Mouse (Mus musculus): ENCODE results near the gene Parp1. TPM values are rescaled to one million over a fixed set of nuclear protein-coding genes. Genes with fewer than 3 reads are reported as not detected.
A peak's percentile ranks its signal among the peaks of the same experiment; 100 is the strongest.
"Not testable (repeated sequence)": the region's sequence is repeated elsewhere in the genome, so short reads cannot be mapped to it uniquely, and the experiment has no call there.

Gene Parp1
- polyA plus RNA-seq, 1 experiment = 63.8 TPM

DNA sequence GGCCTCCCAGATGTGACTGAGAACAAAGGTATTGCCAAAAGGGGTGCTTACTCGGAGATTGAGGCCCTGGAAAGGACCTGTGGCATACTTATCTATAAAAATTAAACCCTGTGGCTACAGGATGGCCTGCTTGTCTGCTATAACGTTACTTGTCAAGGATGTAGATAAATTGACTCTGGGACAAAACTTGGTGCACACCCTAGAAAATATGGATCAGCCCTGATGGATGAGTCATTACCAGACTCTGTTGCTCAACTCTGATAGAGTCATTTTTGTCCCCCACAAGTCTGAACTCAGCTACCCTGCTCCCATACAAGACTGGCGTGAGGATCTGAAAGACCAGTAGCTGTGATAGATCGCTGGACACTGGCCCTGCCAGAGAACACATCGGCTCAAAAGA lies 11.8 kb upstream of the Parp1 start:
- DNase-seq (ENCODE audit: extremely low spot score in 1 of 2, low spot score in 1 of 2) = no peak

DNA sequence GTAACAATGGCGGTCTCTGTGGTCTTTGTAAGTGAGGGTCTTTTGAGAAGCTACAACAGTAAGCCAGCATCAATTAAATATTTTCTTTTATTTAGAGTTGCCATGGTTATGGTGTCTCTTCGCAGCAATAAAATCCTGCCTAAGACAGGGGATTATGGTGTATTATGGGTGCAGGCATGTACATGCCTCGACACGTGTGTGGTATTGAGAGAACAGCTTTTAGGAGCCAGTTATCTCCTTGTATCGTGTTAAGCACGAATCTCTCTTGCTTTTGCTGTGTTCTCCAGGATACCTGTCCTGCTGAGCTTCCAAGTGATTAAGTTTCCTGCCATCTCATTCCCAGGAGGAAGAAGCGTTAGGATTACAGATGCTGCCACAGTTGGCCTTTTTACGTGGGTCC lies 9.3 kb upstream of the Parp1 start:
- DNase-seq (ENCODE audit: extremely low spot score in 1 of 2, low spot score in 1 of 2) = no peak

DNA sequence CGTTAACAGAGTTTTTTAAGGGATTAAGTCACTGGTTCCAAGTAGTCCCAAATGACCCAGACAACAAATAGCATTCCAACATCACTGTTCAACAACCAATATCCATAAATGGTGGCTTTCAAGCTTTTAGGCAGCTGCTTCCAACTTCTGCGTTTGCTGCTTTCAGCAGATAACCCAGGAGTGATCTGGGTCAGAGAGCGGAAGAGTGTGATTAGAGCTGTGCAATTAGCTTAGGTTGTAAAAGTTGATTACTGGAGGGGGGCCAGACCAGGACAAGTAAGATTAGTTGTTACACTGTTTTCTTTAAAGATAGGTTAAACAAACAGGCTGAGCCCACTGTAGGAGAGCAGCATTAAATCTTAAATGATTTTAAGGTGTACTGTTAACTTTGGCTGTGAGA lies 7.5 kb upstream of the Parp1 start:
- no peak for DNase-seq (ENCODE audit: extremely low spot score in 1 of 2, low spot score in 1 of 2)

DNA sequence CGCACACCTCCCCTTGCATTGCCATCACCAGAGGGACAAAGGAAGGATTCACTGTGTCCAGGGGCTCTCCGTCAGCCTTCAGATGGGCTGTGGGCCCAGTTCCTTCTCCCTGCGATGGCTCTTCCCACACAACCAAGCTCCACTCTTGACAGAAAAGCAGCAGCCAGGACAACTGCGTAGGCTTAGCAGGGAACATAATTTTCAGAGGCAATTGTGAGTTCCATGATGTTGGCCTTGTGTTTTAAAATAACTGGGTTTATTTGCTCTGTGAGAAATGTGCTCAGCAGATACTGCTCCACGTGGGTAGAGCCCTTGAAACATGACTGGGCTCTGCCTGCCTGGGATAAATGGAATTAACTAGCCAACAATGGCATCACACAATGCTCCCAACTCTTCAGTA lies 3.8 kb upstream of the Parp1 start:
- peak; percentile 75 to 79 for DNase-seq (ENCODE audit: extremely low spot score in 1 of 2, low spot score in 1 of 2)

DNA sequence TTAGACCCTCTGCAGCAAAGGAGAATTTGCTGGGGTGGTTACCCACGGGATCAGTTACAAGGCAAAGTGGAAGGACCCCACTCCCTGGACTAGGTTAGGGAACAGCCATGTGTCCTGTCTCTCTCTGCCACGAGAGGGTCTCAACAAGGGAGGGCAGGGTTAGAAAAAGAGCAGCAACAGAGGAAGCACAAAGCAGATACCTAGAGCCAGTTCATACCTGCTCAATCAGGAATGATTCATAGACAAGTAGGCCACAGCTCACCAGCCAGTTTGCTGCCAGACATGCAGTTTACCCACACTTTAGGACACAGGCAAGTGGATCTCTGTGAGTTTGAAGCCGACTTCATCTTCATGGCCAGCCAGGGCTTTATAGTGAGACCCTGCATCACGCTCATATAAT lies 963 bp upstream of the Parp1 start:
- DNase-seq (ENCODE audit: extremely low spot score in 1 of 2, low spot score in 1 of 2) = no peak

DNA sequence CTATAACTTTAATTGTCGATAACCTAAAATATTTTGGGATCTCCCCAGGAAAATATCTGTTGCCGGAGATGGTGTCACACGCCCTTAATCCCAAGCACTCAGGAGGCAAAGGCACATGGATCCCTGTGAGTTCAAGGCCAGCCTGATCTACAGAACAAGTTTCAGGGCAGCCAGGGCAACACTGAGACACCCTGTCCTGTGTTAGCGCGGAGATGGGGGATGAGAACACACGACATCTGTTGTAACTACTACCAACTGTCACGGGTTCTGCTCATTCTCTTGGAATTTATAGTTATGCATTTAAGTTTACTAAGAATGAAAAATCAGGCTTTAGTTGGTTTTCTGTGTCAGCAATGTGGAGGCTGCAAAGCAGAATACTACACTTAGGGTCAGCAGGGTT lies 476 bp upstream of the Parp1 start:
- DNase-seq (ENCODE audit: extremely low spot score in 1 of 2, low spot score in 1 of 2) = no peak

DNA sequence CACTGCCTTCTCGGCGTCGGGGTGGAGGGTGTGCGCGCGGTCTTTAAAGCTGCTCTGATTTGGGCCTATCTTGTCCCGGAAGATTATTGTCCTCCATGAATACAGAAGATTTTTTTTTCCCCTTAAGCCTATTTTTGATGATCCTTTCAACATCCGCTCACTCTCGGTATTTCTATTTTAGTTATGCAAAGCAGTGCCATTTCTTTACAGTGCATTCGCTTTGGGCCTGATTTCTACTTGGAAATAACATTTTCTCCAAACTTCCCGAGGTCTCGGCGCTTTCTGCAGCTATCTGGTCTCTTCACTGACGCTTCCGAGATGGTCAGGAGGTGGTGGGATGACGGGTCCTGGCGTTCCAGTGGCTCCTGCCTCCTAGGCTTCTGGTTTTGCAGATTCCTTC lies 729 bp downstream of the Parp1 start:
- DNase-seq (ENCODE audit: extremely low spot score in 1 of 2, low spot score in 1 of 2) = peak in 1 of 2 experiments; percentile 20

DNA sequence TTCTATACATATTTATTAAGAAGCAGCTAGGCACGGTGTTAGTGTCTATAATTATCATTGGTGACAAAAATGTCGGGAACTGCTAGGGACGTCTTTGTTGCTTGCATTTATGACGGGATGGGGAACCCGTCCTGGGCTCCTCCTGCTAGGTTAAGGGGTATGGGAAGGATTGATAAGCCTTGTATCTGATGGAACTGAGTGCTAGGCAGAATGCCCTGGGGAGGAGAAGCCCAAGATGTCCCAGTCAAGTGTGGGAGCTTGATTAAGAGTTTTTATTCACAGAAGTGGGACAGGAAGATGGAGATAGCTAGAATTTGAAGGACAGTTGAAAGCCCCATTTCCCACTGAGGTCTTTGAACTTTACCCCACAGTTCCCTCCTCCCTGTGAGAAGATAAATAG lies 1.5 kb downstream of the Parp1 start:
- no peak for DNase-seq (ENCODE audit: extremely low spot score in 1 of 2, low spot score in 1 of 2)

DNA sequence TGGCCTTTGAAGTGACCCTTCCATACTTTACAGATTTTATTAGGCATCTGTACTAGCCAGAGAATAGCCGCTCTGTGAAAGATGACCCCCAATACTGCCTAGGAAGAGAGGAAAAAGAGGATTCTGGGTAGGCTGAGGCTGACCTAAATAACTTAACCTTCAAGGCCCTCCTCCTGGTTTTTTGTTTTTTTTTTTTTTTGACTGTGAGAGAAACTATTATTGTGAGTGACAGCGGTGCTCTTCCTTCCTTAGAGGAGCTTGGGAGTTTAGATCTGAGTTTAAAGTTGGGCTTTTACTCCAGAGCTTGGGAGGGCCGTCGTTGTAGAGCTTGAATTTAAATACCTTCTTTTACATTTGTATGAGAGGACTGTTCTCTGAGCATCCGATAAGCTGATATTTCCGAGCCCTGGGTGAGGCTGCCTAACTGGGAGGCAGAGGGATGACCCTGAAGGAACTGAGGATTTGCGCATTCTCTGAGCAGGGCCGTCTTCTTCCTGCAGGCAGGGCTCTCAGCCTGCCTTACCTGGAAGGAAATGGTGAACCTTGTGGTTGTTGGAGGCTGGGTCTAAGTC lies 2.4 kb downstream of the Parp1 start:
- no peak for DNase-seq (ENCODE audit: extremely low spot score in 1 of 2, low spot score in 1 of 2)

DNA sequence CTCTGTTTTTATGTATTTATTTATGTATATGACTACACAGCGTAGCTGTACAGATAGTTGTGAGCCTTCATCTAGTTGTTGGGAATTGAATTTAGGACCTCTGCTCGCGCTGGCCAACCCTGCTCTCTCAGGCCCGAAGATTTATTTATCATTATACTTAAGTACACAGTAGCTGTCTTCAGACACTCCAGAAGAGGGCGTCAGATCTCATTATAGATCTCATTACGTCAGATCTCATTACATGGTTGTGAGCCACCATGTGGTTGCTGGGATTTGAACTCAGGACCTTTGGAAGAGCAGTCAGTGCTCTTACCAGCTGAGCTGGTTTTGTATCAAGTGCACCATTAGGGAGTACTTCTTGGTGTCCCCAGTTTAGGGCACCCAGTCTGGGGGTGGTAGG lies 3.0 kb downstream of the Parp1 start:
- DNase-seq (ENCODE audit: extremely low spot score in 1 of 2, low spot score in 1 of 2) = not testable (repeated sequence)

DNA sequence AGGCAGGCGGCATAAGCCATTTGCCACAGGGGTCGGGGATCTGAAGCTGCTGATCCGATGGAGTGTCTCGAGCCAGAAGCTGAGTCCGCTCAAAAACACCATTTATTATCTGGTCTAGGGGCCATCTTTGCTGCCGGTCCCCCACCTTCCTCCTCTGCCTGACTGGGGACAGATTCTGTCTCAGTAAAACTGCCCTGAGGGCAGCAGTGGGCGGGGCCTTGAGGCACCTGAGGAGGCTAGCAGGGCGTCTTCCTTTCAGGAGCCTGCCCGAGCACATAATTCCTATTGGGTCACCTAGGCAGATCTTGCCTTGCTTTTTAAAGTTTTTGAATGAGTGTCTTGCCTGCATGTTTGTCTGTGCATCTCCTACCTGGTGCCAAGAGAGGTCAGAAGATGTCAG lies 3.4 kb downstream of the Parp1 start:
- DNase-seq (ENCODE audit: extremely low spot score in 1 of 2, low spot score in 1 of 2) = no peak

DNA sequence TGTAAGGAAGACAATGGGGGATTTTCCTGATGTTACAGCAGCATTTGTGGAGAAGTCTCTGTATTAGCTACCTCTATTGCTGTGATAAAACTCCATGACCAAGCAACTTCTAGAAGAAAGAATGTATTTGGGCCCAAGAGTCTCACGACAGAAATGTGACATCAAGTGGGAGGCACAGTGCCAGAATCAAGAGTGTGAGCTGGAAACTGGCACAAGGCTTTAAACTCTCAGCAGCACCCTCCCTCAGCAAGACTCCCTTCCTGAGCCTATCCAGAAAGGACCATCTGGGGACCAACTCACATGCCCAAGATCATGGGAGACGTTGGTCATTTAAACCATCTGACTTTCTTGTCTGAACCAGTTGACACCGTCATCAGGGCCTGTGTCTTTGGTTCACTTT lies 7.8 kb downstream of the Parp1 start:
- DNase-seq (ENCODE audit: extremely low spot score in 1 of 2, low spot score in 1 of 2) = peak; percentile 45 to 71

DNA sequence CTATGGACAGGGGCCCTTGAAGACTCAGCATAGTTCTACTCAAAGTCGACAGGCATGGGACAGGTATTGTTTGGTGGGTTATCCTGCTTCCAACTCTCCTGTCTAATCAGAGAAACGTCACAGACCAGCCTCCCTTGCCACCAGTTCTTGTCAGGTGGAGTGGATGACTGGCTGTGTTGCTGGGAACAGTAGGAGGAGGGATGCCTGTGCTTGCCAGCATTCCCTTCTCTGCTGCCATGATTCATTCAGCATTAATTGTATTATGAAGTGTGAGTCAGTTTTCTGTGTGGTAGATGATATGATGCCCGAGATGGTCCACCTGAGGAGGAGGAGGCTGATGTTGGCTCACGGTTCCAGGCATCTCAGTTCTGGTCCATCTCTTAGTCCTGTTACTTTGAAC lies 9.1 kb downstream of the Parp1 start:
- DNase-seq (ENCODE audit: extremely low spot score in 1 of 2, low spot score in 1 of 2) = peak in 1 of 2 experiments; percentile 36

DNA sequence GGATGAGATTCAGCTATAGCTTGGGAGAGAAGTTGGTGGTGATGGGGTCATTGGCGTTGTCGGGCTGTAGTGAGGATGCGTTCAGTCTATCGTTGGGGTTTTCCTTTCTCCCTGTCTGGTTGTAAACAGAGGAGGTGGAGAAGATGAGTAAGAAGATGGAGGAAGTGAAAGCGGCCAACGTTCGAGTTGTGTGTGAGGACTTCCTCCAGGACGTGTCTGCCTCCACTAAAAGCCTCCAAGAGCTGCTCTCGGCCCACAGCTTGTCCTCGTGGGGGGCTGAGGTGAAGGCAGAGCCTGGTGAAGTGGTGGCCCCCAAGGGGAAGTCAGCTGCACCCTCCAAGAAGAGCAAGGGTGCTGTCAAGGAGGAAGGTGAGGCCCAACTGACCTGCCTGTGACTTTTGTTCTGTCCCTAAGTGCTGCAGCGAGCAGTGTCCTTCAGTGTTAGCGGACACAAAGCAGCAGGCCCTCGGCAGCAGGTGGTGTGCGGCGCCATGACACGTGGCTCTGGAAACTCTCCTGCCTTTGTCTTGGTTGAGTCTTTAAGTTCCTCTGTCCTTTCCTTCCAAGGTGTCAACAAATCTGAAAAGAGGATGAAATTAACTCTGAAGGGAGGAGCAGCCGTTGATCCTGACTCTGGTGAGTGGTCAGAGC lies 19.2 kb downstream of the Parp1 start:
- no peak for DNase-seq (ENCODE audit: extremely low spot score in 1 of 2, low spot score in 1 of 2)

DNA sequence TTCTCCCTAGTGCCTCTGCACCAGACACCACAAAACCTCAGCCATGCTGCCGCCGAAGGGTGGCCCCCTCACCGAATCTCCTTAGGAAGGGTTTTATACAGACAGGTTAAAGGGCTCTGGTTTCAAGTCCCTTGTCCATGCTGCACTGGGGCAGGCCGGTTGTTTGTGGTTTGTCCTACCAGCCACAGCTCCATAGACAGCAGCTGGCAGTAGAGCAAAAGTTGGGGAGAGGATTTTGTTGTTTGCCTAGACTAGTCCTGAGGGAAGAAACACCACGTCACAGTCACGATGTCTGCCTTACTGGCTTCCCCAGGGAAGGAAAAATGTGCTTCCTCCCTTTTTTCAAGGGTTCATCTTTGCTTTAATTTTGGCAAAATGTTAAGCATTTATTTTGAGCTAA lies 31.9 kb downstream of the Parp1 start:
- no peak for DNase-seq (ENCODE audit: extremely low spot score in 1 of 2, low spot score in 1 of 2)

DNA sequence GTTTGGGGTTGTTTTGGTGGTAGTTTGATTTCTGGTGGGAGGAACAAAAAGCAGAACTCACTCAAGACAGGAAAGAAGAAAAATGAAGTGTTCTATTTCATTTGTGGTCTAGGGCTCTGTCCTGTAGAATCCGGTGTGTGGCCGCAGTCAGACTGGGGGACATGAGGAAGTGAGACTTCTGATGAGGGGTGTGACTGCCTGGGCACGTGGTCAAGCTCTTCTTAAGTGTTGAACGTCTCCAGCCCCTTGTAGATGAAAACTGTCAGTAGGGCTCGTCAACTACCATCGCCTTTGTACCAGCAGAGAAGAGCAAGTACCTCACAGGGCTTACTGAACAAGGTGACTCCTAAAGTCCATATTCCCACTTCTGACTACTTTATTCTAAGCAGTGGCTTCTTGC lies 33.1 kb downstream of the Parp1 start:
- no peak for DNase-seq (ENCODE audit: extremely low spot score in 1 of 2, low spot score in 1 of 2)

DNA sequence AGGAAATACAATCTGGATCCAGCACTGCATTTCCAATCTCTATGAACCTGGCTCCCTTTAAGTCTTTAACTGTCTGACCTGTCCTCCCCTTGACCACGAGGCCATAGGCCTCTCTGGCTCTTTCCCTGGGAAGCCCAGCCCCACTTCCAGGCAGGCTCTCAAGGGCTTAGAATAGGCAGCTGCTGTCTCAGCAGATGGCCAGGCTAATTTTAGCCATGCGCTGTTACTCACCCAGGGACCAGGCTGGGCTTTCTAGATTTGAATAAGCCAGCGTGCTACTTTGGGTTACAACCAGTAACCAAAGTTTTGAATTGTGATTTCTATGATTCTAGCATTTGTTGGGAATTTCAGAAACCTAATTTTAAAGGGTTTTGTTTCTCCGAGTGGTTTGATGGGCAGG lies 35.9 kb downstream of the Parp1 start:
- DNase-seq (ENCODE audit: extremely low spot score in 1 of 2, low spot score in 1 of 2) = peak; percentile 83

DNA sequence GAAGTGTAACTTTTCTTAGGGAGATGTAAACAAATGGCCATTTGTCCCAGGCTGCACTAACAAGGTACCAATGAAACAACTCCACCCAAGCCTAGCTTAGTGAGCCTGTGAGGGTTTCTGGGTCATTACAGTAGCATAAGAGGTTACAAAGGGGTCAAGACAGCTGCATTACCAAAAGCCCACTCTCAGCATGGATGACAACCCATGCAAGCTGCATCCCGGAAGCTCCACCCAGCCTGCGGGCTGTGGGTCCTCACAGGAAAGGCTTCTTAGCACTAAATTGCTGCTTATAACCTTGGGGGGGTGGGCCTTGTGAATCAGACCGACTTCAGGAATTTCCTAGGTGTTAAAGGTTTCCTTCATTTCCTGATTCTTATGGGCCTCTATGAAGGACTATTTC lies 37.4 kb downstream of the Parp1 start:
- no peak for DNase-seq (ENCODE audit: extremely low spot score in 1 of 2, low spot score in 1 of 2)

DNA sequence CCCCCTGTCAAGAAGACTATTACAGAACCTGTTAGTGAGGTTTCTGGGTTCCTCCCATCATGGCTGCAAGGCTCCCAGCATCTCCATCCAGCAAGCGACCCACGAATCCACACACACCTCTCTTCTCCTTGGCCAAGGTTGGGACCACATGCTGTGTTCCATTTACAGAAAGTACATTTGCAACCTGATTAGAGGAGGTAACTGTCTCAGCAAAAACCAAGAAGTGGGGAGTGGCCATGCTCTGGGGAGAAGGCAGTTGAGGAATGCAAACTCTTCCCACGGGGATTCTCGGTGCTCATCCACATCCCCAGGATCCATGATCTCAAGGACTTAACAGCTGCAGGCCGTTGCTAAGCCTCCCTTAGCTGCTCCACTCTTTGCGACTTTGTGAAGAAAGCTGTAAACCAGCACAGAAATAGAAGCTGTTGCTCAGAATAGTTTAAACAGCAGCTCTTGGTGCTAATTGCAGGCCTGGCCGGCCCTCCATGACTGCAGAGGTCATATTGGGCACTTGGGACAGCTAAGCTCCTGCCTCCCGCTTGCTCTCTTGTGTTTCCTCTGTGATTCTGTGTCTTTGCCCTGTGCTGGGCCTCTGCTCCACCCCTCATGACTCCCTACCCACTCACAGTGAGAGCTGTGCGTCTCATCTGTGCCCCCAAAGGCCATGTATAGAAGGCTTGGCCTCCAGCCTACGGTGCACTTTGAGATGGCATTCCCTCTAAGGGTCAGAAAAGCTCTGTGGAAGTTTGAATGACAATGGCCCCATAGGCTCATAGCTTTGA lies 38.3 kb downstream of the Parp1 start:
- peak in 1 of 2 experiments; percentile 20 for DNase-seq (ENCODE audit: extremely low spot score in 1 of 2, low spot score in 1 of 2)

DNA sequence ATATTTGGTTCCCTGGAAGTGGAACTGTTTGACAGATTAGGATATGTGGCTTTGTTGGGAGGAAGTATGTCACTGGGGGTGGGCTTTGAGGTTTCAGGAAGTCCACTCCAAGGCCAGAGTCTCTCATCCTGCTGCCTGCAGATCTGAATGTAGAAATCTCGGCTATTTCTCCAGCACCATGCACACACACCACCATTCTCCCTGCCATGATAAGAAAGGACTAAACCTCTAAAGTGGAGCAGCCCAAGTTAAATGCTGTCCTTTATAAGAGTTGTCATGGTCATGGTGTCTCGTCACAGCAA lies 38.8 kb downstream of the Parp1 start:
- DNase-seq (ENCODE audit: extremely low spot score in 1 of 2, low spot score in 1 of 2) = no peak

DNA sequence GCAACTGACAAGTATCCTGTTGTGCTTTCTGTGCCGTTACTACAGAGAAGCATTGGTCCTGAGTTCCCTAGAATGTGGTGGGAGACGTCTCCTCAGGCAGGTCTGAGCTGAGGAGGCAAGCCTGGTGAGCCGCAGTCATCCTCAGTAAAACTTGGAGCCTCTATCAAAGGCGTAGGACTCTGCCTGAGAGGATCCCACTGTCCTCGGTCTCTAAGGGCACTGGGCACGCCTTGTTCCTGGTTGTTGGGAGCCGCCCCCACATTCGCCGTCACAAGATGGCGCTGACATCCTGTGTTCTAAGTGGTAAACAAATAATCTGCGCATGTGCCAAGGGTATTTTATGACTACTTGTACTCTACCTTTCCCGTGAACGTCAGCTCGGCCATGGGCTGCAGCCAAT lies 43.1 kb downstream of the Parp1 start:
- DNase-seq (ENCODE audit: extremely low spot score in 1 of 2, low spot score in 1 of 2) = not testable (repeated sequence)

DNA sequence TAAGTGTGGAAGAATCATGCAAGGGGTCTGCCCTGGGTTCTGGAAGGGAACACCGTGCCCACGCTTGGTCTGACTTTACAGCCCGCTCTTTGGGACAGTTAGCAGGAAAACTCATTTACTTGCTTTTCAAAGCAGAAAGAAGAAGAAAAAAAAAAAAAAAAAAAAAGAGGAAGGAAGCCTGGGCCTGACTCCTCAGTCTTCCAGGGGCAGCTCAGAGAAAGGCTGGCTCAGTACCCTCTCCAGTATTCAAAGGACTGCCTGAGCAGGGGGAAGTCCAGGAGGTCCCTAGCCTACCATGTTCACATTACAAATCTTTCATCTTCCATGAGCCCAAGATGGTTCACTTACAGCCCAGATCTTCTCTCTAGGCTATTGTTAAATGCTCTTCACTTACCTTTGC lies 48.0 kb downstream of the Parp1 start:
- DNase-seq (ENCODE audit: extremely low spot score in 1 of 2, low spot score in 1 of 2) = no peak
